Mouse (Mus musculus) neural tube, embryonic 11.5 days (tissue): Measurements from ENCODE around the gene Fam167b. TPM values are rescaled to one million over a fixed set of nuclear protein-coding genes. Genes with fewer than 3 reads are reported as not detected.
A peak's percentile ranks its signal among the peaks of the same experiment; 100 is the strongest.

Source experiments
- ATAC-seq: fragments of 200-750 bp; cut with Nextera tagmentation; 2 replicates; pipeline ENCODE4 v1.8.0; 2017; ENCODE audit warnings: moderate number of reproducible peaks, mild to moderate bottlenecking, moderate TSS enrichment, moderate library complexity; ENCODE audit not compliant: insufficient read depth, low FRiP score, low TSS enrichment
- DNase-seq: peaks from one replicate; pipeline ENCODE4 v3.0.0-alpha.2; 2015; ENCODE audit warnings: low spot score
- H3K27ac ChIP-seq: fragments of 300-500 bp; sonication (generic); 2 replicates; pipeline ENCODE4 v1.5.1; 2014; ENCODE audit warnings: low read depth, mild to moderate bottlenecking, low read length
- H3K27me3 ChIP-seq: fragments of 300-500 bp; sonication (generic); 2 replicates; pipeline ENCODE4 v1.6.1; 2014; ENCODE audit warnings: mild to moderate bottlenecking, low read length, mixed read lengths; ENCODE audit not compliant: control insufficient read depth, insufficient read depth
- H3K36me3 ChIP-seq: fragments of 300-500 bp; sonication (generic); 2 replicates; pipeline ENCODE4 v1.6.1; 2014; ENCODE audit warnings: mild to moderate bottlenecking, low read length, moderate library complexity, mixed read lengths; ENCODE audit not compliant: control insufficient read depth, insufficient read depth
- H3K4me1 ChIP-seq: fragments of 300-500 bp; sonication (generic); 2 replicates; pipeline ENCODE4 v1.6.1; 2014; ENCODE audit warnings: low read length, mixed read lengths; ENCODE audit not compliant: control insufficient read depth, insufficient read depth
- H3K4me2 ChIP-seq: fragments of 300-500 bp; sonication (generic); 2 replicates; pipeline ENCODE4 v1.6.1; 2014; ENCODE audit warnings: low read depth, mild to moderate bottlenecking, moderate library complexity
- H3K4me3 ChIP-seq: fragments of 300-500 bp; sonication (generic); 2 replicates; pipeline ENCODE4 v1.5.1; 2014; ENCODE audit warnings: low read depth, low read length
- H3K9ac ChIP-seq: fragments of 300-500 bp; sonication (generic); 2 replicates; pipeline ENCODE4 v1.6.1; 2014; ENCODE audit warnings: mild to moderate bottlenecking, low read length
- H3K9me3 ChIP-seq: fragments of 300-500 bp; sonication (generic); 2 replicates; pipeline ENCODE4 v1.6.1; 2016; ENCODE audit warnings: low read length; ENCODE audit not compliant: control insufficient read depth
- WGBS: fragments of 180-500 bp; shearing (Covaris S2); extraction: QIAGEN DNeasy Blood & Tissue Kit; methylation state at CpG from one replicate; pipeline ENCODE4 v1.1.7; 2014; 5-methylcytosine and 5-hydroxymethylcytosine counted together
- polyA plus RNA-seq: library from polyadenylated mRNA; unstranded; fragments of >200 nt; fragmentation: Nextera tagmentation; extraction: Ambion mirVana; gene quantifications from 2 replicates; pipeline ENCODE4 v1.2.1, GENCODE M21; 2014

The Fam167b gene
- polyA plus RNA-seq, 1 experiment from 2014 or later: 1.1 TPM

DNA sequence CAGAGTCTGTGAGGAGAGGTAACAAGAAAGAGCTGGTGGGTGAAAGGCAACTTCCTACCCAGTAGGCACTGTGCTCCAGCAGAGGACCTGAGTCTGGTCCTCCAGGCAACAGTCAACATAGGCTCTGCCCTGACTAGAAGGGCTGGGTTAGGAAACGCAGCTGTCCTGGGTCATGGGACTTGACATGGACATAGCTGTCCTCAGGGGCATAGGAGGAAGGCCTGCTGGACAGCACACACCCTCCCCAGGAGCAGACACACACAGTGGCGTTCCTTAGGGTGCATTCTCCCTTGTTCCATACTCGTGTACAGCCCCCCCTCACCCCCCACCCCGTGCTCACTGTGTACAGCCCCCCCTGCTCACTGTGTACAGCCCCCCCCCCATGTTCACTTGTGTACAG, 32.1 kb upstream of the Fam167b start:
- H3K27me3 ChIP-seq: no peaks in the 10 kb centered on the region
- peaks cover 10% of the 10 kb centered on the region for H3K36me3 ChIP-seq
- no peak overlapping the region for H3K4me2 ChIP-seq
- H3K27ac ChIP-seq: no peak overlapping the region
- 69% methylated on average over 4 of the region's 4 CpGs for WGBS
- no peak overlapping the region for H3K4me3 ChIP-seq
- no peaks in the 10 kb centered on the region for H3K4me1 ChIP-seq
- ATAC-seq (no peak), DNase-seq (no peak)
- H3K9ac ChIP-seq: no peak overlapping the region
- no peaks in the 10 kb centered on the region for H3K9me3 ChIP-seq

DNA sequence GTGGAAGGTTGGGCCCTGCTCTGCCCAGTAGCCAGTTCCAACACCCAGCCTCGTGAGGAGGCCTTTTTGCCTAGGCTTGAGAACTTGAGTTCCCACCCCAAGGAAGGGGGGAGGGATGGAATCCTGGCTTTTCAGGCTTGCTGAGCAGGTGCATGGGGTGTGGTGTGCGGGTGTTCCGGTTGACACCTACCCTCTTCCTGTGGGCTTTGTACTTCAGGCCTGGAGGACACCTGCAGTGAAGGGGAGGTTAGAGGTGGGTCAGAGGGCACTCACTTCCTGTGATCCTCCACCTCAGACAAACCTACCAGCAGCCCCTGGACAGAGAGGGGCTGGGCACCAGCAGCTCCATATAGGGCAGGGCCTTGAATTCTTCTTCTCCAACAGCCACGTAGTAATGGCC, 31.7 kb upstream of the Fam167b start:
- no peaks in the 10 kb centered on the region for H3K27me3 ChIP-seq
- H3K4me2 ChIP-seq: no peak overlapping the region
- H3K9me3 ChIP-seq: no peaks in the 10 kb centered on the region
- no peak overlapping the region for H3K27ac ChIP-seq
- ATAC-seq (no peak), DNase-seq (no peak)
- peaks cover 10% of the 10 kb centered on the region for H3K36me3 ChIP-seq
- 65% methylated on average over 4 of the region's 4 CpGs for WGBS
- H3K9ac ChIP-seq: no peak overlapping the region
- no peak overlapping the region for H3K4me3 ChIP-seq
- no peaks in the 10 kb centered on the region for H3K4me1 ChIP-seq

DNA sequence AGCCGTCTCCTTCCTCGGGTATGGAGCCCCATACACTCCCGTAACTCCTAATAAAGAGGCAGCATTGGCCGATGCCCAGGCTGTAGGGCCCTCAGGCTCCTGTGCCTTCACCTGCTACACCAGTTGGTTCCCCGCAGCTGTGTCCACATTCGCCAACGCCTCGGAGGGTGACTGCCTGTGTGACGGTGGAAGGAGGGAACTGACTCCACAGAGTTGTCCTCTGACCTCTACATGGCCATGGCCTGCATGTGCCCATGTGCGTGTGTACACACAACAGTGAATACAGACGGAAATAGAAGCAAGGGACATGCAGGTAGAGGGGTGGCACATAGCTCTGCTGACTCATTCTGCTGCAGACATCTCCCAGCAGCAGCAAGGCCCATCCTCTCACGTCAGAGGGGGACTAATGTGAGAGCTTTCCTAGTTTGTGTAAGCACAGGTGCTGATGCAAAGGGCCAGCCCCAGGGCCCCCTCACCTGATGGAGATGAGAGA, 30.8 kb upstream of the Fam167b start:
- ATAC-seq (no peak), DNase-seq (no peak)
- Histone ChIP-seq H3K4me1 (no peaks in the 10 kb centered on the region), H3K27ac (no peak overlapping the region), H3K9ac (no peak overlapping the region), H3K9me3 (no peaks in the 10 kb centered on the region), H3K4me2 (no peak overlapping the region), H3K27me3 (no peaks in the 10 kb centered on the region), H3K4me3 (no peak overlapping the region), H3K36me3 (peaks cover 10% of the 10 kb centered on the region)
- WGBS: 83% methylated on average over 12 of the region's 12 CpGs

DNA sequence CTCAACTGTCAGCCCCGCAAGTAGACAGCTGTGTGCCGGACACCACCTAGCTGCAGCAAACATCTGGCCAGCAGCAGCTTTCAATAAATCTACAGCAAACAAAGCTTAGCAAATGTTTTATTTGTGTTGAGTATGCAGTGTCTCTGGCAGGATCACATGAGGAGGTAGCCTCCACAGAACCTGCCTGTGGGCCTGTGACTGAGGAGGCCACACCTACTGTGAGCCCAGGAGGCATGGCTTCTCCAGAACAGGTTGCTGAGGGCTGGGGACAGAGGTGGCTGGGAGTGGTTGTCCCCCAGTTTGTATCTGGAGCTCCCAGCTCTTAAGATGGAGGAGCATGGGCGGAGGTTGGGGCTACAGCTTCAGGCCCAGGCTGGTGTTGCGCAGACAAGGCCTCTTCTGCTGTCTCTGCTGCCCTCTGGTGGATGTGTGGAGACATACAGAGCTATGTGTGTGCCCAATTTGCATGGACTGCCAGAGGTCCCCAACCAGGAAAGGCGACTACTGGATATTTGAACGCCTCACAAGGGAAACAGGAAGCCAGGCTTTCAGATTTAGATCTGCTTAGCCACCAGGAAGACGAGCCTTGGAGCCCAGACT, 30.2 kb upstream of the Fam167b start:
- 44% methylated on average over 7 of the region's 7 CpGs for WGBS
- H3K27me3 ChIP-seq: no peaks in the 10 kb centered on the region
- no peaks in the 10 kb centered on the region for H3K9me3 ChIP-seq
- H3K9ac ChIP-seq: no peak overlapping the region
- peak; percentile 82 for DNase-seq
- no peak overlapping the region for H3K4me2 ChIP-seq
- peak; percentile 67; the same call in 1 of the 2 replicates for ATAC-seq
- peaks cover 10% of the 10 kb centered on the region for H3K36me3 ChIP-seq
- no peak overlapping the region for H3K4me3 ChIP-seq
- H3K4me1 ChIP-seq: no peaks in the 10 kb centered on the region
- no peak overlapping the region for H3K27ac ChIP-seq

DNA sequence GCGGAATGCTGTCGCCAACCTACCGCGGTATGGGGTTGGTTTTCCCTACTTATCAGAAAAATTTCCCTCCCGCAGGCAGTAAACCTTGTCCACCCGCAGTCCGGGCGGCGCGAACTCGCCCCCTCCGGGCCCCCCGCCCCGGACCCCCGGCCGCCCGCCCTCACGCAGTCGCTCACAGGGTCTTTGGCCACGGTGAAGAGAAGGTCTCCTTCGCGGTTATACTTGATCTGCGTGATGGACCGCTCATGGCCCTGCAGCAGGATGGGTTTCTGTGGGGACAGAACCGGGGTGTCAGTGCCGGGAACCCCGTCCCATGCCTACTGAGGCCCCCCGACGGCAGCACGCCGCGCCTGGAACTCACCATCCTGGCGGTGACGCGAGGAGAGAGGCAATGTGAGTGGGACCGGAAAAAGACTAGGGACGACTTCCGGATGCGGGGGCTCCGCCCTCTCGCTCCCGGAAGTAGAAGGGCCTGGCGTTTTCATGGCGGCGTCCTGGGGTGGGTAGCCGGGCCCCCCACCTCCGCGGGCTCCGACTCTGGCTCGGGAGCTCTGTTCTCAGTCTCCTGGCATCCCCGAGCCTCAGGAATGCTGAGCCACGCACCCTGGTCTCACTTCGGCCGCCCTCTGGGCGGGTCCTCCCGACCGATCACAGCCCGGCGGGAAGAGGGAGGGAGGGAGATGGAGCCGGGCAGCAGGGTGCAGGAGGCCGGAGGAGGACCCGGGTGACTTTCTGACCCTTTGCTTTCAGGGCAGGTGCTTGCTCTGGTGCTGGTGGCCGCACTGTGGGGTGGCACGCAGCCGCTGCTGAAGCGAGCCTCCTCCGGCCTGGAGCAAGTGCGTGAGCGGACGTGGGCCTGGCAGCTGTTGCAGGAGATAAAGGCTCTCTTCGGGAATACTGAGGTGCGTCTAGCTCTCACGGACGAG, 22.1 kb upstream of the Fam167b start, which contains the start of the genes Eif3i and Tmem234:
Eif3i (minus strand) TSS at position 416 of the 926 bp plus-strand sequence.
Tmem234 (plus strand) TSS at position 436 of the 926 bp plus-strand sequence.
- under 1% methylated on average over 71 of the region's 74 CpGs for WGBS
- peak within 1 kb of the TSS; percentile 88 for H3K9ac ChIP-seq

DNA sequence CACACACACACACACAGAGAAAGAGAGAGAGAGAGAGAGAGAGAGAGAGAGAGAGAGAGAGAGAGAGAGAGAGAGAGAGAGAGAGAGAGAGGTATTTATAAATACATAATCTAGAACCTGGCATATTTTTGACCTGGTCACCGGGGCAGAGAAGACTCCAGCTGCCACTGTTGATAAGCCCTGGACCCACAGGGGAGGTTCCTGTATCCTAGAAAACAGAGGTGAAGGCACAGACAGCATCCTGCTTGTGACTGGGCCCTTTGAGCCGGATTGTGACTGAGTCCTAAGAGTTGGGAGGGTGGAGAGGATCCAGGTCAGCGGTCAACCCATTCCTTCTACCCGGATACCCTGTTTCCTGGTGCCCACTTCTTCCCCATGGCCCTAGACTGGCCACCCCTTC, 10.5 kb upstream of the Fam167b start:
- DNase-seq: no peak
- Histone ChIP-seq H3K36me3 (peaks cover 13% of the 10 kb centered on the region), H3K4me1 (no peaks in the 10 kb centered on the region), H3K4me2 (no peak overlapping the region), H3K27me3 (no peaks in the 10 kb centered on the region), H3K27ac (no peak overlapping the region), H3K9me3 (no peaks in the 10 kb centered on the region), H3K4me3 (no peak overlapping the region), H3K9ac (no peak overlapping the region)
- WGBS: 85% methylated on average over 4 of the region's 4 CpGs
- no peak for ATAC-seq

More for the DNA sequence above, 22.1 kb upstream of the Fam167b start, which contains the start of the genes Eif3i and Tmem234:
- H3K27ac ChIP-seq: 0 out of 2 replicates have a peak within 1 kb of the TSS, but pooled peaks have one; percentile 49
- H3K4me2 ChIP-seq: peak within 1 kb of the TSS; percentile 90
- H3K27me3 ChIP-seq: no peaks in the 10 kb centered on the region
- peaks cover 19% of the 10 kb centered on the region for H3K4me1 ChIP-seq
- peak; percentile 85 for DNase-seq
- H3K36me3 ChIP-seq: peaks cover 3% of the 10 kb centered on the region; the same call in 1 of the 2 replicates
- peak; percentile 84 for ATAC-seq
- H3K4me3 ChIP-seq: peak within 1 kb of the TSS; percentile 92
- H3K9me3 ChIP-seq: no peaks in the 10 kb centered on the region

DNA sequence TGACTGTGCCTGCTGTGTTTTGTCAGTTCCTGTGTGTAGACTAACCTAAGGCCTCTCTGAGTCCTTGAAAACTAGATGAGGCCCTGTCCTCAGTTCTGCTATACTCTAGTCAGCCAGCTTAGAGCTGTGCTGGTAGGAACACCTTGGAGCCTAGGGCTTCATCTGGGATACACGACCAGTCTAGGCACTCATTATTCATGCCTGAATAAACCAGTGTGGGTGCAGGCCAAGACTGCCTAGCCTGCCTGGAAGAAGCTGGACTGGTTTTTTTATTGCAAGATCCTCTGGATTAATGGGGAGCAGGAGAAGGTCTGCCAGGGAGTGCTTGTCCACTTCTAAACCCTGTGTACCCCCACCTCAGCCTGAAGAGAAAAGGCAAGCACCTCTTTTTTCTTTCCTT, 8.6 kb upstream of the Fam167b start:
- no peaks in the 10 kb centered on the region for H3K4me1 ChIP-seq
- 36% methylated on average over 1 of the region's 1 CpGs for WGBS
- H3K27ac ChIP-seq: no peak overlapping the region
- no peaks in the 10 kb centered on the region for H3K9me3 ChIP-seq
- no peak for ATAC-seq
- H3K4me3 ChIP-seq: no peak overlapping the region
- H3K36me3 ChIP-seq: peaks cover 8% of the 10 kb centered on the region
- no peak for DNase-seq
- no peaks in the 10 kb centered on the region for H3K27me3 ChIP-seq
- no peak overlapping the region for H3K9ac ChIP-seq
- no peak overlapping the region for H3K4me2 ChIP-seq

DNA sequence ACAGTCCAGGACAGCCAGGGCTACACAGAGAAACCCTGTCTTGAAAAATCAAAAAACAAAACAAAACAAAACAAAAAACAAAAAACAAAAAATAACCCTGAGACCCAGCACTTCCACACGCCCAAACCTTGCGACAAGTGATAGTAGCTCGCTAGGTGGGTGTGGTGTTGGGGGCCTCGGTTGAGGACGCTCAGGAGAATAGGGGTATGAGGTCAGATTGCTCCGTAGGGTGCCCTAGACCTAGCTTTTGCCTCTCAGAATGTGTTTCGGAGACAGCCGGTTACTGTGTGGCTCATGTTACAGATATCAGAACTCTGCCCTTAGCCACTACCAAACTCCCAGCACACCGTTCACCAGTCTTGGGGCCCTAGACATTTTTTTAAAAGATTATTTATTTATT, 7.4 kb upstream of the Fam167b start:
- Histone ChIP-seq H3K4me2 (no peak overlapping the region; the same call in 1 of the 2 replicates), H3K4me3 (no peak overlapping the region), H3K9me3 (no peaks in the 10 kb centered on the region), H3K9ac (no peak overlapping the region), H3K27me3 (no peaks in the 10 kb centered on the region), H3K27ac (no peak overlapping the region), H3K4me1 (no peaks in the 10 kb centered on the region), H3K36me3 (no peaks in the 10 kb centered on the region; the same call in none of the 2 replicates)
- DNase-seq (no peak), ATAC-seq (no peak)
- WGBS: 75% methylated on average over 9 of the region's 9 CpGs
